Mouse (Mus musculus): ENCODE data around the gene Zfp2. TPM values are rescaled to one million over a fixed set of nuclear protein-coding genes. Genes with fewer than 3 reads are reported as not detected.

Gene Zfp2
- polyA plus RNA-seq, 1 experiment from 2014 or later, result 59.9 TPM

- H3K27me3 ChIP-seq (ENCODE audit: control insufficient read depth, insufficient read depth, low read length), result no peaks in the 10 kb centered on the region
- WGBS, result 6% methylated on average over 26 of the region's 26 CpGs
- DNase-seq, result peak; percentile 98
Measured at GRCm38 (mm10) chr11:50887390-50888128, 28.4 kb downstream of the Zfp2 start, which contains the start of gene Zfp454. Gene Zfp454 (minus strand): TSS chr11:50887651.

GRCm38 (mm10) chr11:50886933-50887293, 29.1 kb downstream of the Zfp2 start:
- Histone ChIP-seq H3K4me3 (replicated peaks; ENCODE audit: low read depth, low read length) (peak overlapping the region; percentile 51), H3K4me2 (ENCODE audit: low read length) (peak overlapping the region; percentile 84)
- no peak for DNase-seq

More at GRCm38 (mm10) chr11:50887390-50888128, 28.4 kb downstream of the Zfp2 start, which contains the start of gene Zfp454:
- Histone ChIP-seq H3K27ac (replicated peaks; ENCODE audit: low read depth, low read length) (peak within 1 kb of the TSS; percentile 80), H3K36me3 (ENCODE audit: control insufficient read depth, insufficient read depth, low read length) (peaks cover 29% of the 10 kb centered on the region), H3K4me2 (ENCODE audit: low read length) (peak within 1 kb of the TSS; percentile 84), H3K9me3 (ENCODE audit: control insufficient read depth, low read length) (peaks cover 3% of the 10 kb centered on the region; the same call in 1 of the 2 replicates), H3K4me1 (ENCODE audit: control insufficient read depth, insufficient read depth, low read length) (peaks cover 12% of the 10 kb centered on the region), H3K4me3 (replicated peaks; ENCODE audit: low read depth, low read length) (peak within 1 kb of the TSS; percentile 51), H3K9ac (replicated peaks; ENCODE audit: low read length) (peak within 1 kb of the TSS; percentile 68)
- peak; percentile 92 for ATAC-seq (ENCODE audit: low FRiP score, low TSS enrichment)

GRCm38 (mm10) chr11:50886231-50886932, 29.6 kb downstream of the Zfp2 start:
- H3K9me3 ChIP-seq (ENCODE audit: control insufficient read depth, low read length), result no peaks in the 10 kb centered on the region
- peak overlapping the region; percentile 84 for H3K4me2 ChIP-seq (ENCODE audit: low read length)
- no peaks in the 10 kb centered on the region for H3K27me3 ChIP-seq (ENCODE audit: control insufficient read depth, insufficient read depth, low read length)
- no peak overlapping the region for H3K27ac ChIP-seq (replicated peaks; ENCODE audit: low read depth, low read length)
- H3K36me3 ChIP-seq (ENCODE audit: control insufficient read depth, insufficient read depth, low read length), result peaks cover 41% of the 10 kb centered on the region
- DNase-seq (peak; percentile 25), ATAC-seq (ENCODE audit: low FRiP score, low TSS enrichment) (no peak)
- H3K9ac ChIP-seq (replicated peaks; ENCODE audit: low read length), result peak overlapping the region; percentile 68
- peaks cover 12% of the 10 kb centered on the region for H3K4me1 ChIP-seq (ENCODE audit: control insufficient read depth, insufficient read depth, low read length)
- H3K4me3 ChIP-seq (replicated peaks; ENCODE audit: low read depth, low read length), result peak overlapping the region; percentile 51
- 42% methylated on average over 8 of the region's 8 CpGs for WGBS

More at GRCm38 (mm10) chr11:50886933-50887293, 29.1 kb downstream of the Zfp2 start:
- WGBS, result 27% methylated on average over 10 of the region's 10 CpGs
- Histone ChIP-seq H3K36me3 (ENCODE audit: control insufficient read depth, insufficient read depth, low read length) (peaks cover 35% of the 10 kb centered on the region), H3K27me3 (ENCODE audit: control insufficient read depth, insufficient read depth, low read length) (no peaks in the 10 kb centered on the region), H3K4me1 (ENCODE audit: control insufficient read depth, insufficient read depth, low read length) (peaks cover 12% of the 10 kb centered on the region), H3K27ac (replicated peaks; ENCODE audit: low read depth, low read length) (peak overlapping the region; percentile 80), H3K9ac (replicated peaks; ENCODE audit: low read length) (peak overlapping the region; percentile 68), H3K9me3 (ENCODE audit: control insufficient read depth, low read length) (no peaks in the 10 kb centered on the region)
- ATAC-seq (ENCODE audit: low FRiP score, low TSS enrichment), result peak; percentile 7; the same call in 1 of the 2 replicates

GRCm38 (mm10) chr11:50883756-50884155, 32.2 kb downstream of the Zfp2 start:
- Histone ChIP-seq H3K4me2 (ENCODE audit: low read length) (no peak overlapping the region), H3K27me3 (ENCODE audit: control insufficient read depth, insufficient read depth, low read length) (no peaks in the 10 kb centered on the region), H3K27ac (replicated peaks; ENCODE audit: low read depth, low read length) (no peak overlapping the region), H3K4me3 (replicated peaks; ENCODE audit: low read depth, low read length) (no peak overlapping the region), H3K4me1 (ENCODE audit: control insufficient read depth, insufficient read depth, low read length) (peaks cover 12% of the 10 kb centered on the region), H3K36me3 (ENCODE audit: control insufficient read depth, insufficient read depth, low read length) (peaks cover 65% of the 10 kb centered on the region), H3K9me3 (ENCODE audit: control insufficient read depth, low read length) (no peaks in the 10 kb centered on the region; the same call in 1 of the 2 replicates), H3K9ac (replicated peaks; ENCODE audit: low read length) (no peak overlapping the region)
- WGBS, result 85% methylated on average over 3 of the region's 3 CpGs
- no peak for DNase-seq
- no peak for ATAC-seq (ENCODE audit: low FRiP score, low TSS enrichment)

GRCm38 (mm10) chr11:50878641-50879040, 37.3 kb downstream of the Zfp2 start:
- Histone ChIP-seq H3K27me3 (ENCODE audit: control insufficient read depth, insufficient read depth, low read length) (no peaks in the 10 kb centered on the region), H3K4me3 (replicated peaks; ENCODE audit: low read depth, low read length) (no peak overlapping the region), H3K9me3 (ENCODE audit: control insufficient read depth, low read length) (peaks cover 21% of the 10 kb centered on the region), H3K27ac (replicated peaks; ENCODE audit: low read depth, low read length) (no peak overlapping the region), H3K4me1 (ENCODE audit: control insufficient read depth, insufficient read depth, low read length) (no peaks in the 10 kb centered on the region), H3K9ac (replicated peaks; ENCODE audit: low read length) (no peak overlapping the region), H3K4me2 (ENCODE audit: low read length) (no peak overlapping the region), H3K36me3 (ENCODE audit: control insufficient read depth, insufficient read depth, low read length) (peaks cover 89% of the 10 kb centered on the region)
- DNase-seq (no peak), ATAC-seq (ENCODE audit: low FRiP score, low TSS enrichment) (no peak)
- 94% methylated on average over 3 of the region's 3 CpGs for WGBS

- no peak overlapping the region for H3K27ac ChIP-seq (replicated peaks; ENCODE audit: low read depth, low read length)
- H3K9ac ChIP-seq (replicated peaks; ENCODE audit: low read length), result peak overlapping the region; percentile 59; the same call in 1 of the 2 replicates
- peaks cover 8% of the 10 kb centered on the region for H3K4me1 ChIP-seq (ENCODE audit: control insufficient read depth, insufficient read depth, low read length)
- ATAC-seq (ENCODE audit: low FRiP score, low TSS enrichment) (0 out of 2 replicates have a peak, but pooled peaks have one; percentile 6), DNase-seq (peak; percentile 61)
- peaks cover 54% of the 10 kb centered on the region for H3K27me3 ChIP-seq (ENCODE audit: control insufficient read depth, insufficient read depth, low read length)
- H3K36me3 ChIP-seq (ENCODE audit: control insufficient read depth, insufficient read depth, low read length), result no peaks in the 10 kb centered on the region
- peak overlapping the region; percentile 92 for H3K4me2 ChIP-seq (ENCODE audit: low read length)
- 0 out of 2 replicates have a peak, but pooled peaks cover 4% of the 10 kb centered on the region for H3K9me3 ChIP-seq (ENCODE audit: control insufficient read depth, low read length)
- under 1% methylated on average over 72 of the region's 72 CpGs for WGBS
- peak overlapping the region; percentile 46 for H3K4me3 ChIP-seq (replicated peaks; ENCODE audit: low read depth, low read length)
Measured at GRCm38 (mm10) chr11:50850989-50851601, 64.9 kb downstream of the Zfp2 start.

- 3% methylated on average over 11 of the region's 11 CpGs for WGBS
- DNase-seq, result peak; percentile 5
- ATAC-seq (ENCODE audit: low FRiP score, low TSS enrichment), result no peak
- Histone ChIP-seq H3K27me3 (ENCODE audit: control insufficient read depth, insufficient read depth, low read length) (peaks cover 54% of the 10 kb centered on the region), H3K4me3 (replicated peaks; ENCODE audit: low read depth, low read length) (peak within 1 kb of the TSS; percentile 46), H3K4me1 (ENCODE audit: control insufficient read depth, insufficient read depth, low read length) (peaks cover 8% of the 10 kb centered on the region), H3K4me2 (ENCODE audit: low read length) (peak within 1 kb of the TSS; percentile 92), H3K9me3 (ENCODE audit: control insufficient read depth, low read length) (0 out of 2 replicates have a peak, but pooled peaks cover 4% of the 10 kb centered on the region), H3K36me3 (ENCODE audit: control insufficient read depth, insufficient read depth, low read length) (no peaks in the 10 kb centered on the region), H3K27ac (replicated peaks; ENCODE audit: low read depth, low read length) (no peak within 1 kb of the TSS), H3K9ac (replicated peaks; ENCODE audit: low read length) (peak within 1 kb of the TSS; percentile 59; the same call in 1 of the 2 replicates)
Measured at GRCm38 (mm10) chr11:50850177-50850735, 65.7 kb downstream of the Zfp2 start, which contains the start of gene Grm6. Gene Grm6 (plus strand): TSS chr11:50850685.

GRCm38 (mm10) chr11:50849310-50849709, 66.7 kb downstream of the Zfp2 start:
- 0 out of 2 replicates have a peak, but pooled peaks cover 4% of the 10 kb centered on the region for H3K9me3 ChIP-seq (ENCODE audit: control insufficient read depth, low read length)
- ATAC-seq (ENCODE audit: low FRiP score, low TSS enrichment), result no peak
- peaks cover 8% of the 10 kb centered on the region for H3K4me1 ChIP-seq (ENCODE audit: control insufficient read depth, insufficient read depth, low read length)
- no peak overlapping the region for H3K27ac ChIP-seq (replicated peaks; ENCODE audit: low read depth, low read length)
- DNase-seq, result no peak
- 12% methylated on average over 10 of the region's 10 CpGs for WGBS
- no peaks in the 10 kb centered on the region for H3K36me3 ChIP-seq (ENCODE audit: control insufficient read depth, insufficient read depth, low read length)
- no peak overlapping the region for H3K4me3 ChIP-seq (replicated peaks; ENCODE audit: low read depth, low read length)
- H3K4me2 ChIP-seq (ENCODE audit: low read length), result no peak overlapping the region
- no peak overlapping the region for H3K9ac ChIP-seq (replicated peaks; ENCODE audit: low read length)
- peaks cover 54% of the 10 kb centered on the region for H3K27me3 ChIP-seq (ENCODE audit: control insufficient read depth, insufficient read depth, low read length)
